Mouse (Mus musculus): ENCODE measurements around the gene Plcl2. TPM values are rescaled to one million over a fixed set of nuclear protein-coding genes. Genes with fewer than 3 reads are reported as not detected.

Plcl2 gene
- 1.0 and 1.3 TPM in 2 replicates for polyA plus RNA-seq (2015; fragmentation: Nextera tagmentation; extraction: Ambion mirVana)

DNA sequence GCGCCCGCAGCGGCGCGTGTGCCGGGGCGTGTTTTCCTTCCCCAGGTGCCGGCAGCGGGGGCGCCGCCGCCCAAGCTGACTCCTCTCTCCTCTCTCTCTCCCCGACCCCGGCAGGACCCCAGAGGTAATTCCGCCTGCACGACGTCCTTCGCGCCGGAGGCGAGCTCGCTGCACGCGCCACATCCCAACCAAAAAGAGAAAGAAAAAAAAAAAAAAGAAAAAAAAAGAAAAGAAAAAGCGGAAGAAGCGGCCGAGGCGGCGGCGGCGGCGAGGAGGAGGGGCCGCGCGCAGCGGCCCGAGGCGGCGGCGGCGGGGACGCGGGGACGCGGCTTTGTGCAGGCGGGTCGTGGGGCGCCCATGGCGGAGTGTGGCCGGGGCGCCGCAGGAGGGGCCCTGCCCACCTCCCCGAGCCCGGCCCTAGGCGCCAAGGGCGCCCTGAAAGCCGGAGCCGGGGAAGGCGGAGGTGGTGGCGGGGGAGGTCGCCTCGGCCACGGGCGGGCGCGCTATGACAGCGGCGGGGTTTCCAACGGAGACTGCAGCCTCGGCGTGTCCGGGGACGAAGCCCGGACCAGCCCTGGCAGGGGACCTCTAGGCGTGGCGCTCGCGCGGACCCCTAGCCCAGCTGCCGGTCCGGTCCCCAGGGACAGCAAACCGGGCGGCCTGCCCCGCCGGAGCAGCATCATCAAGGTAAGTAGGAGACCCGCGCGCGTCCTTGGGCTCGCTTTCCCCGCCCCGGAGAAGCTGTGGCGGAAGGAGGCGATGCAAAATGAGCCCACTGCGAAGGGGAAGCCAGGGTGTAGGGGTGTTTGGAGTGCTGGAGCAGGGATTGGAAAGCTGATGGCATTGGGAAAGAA is at the start of gene Plcl2:
Gene Plcl2, plus strand, starts transcription at position 153 of the 854 bp plus-strand sequence.
- TF ChIP-seq EP300 (IDR thresholded peaks at IDR 0.05): no peak
- no peak for TF ChIP-seq CTCF (IDR thresholded peaks at IDR 0.05)
- Histone ChIP-seq H3K4me2 (replicated peaks; ENCODE audit: low read depth, low read length) (peak within 1 kb of the TSS; percentile 89), H3K4me3 (ENCODE audit: low read depth, low read length) (peak within 1 kb of the TSS; percentile 68), H3K9me3 (ENCODE audit: low read length) (no peaks in the 10 kb centered on the region), H3K27me3 (replicated peaks; ENCODE audit: insufficient read depth, low read length) (no peaks in the 10 kb centered on the region), H3K27ac (ENCODE audit: low read length) (peak within 1 kb of the TSS; percentile 51), H3K9ac (replicated peaks; ENCODE audit: low read depth) (peak within 1 kb of the TSS; percentile 73), H3K36me3 (ENCODE audit: insufficient read depth, low read length) (no peaks in the 10 kb centered on the region), H3K4me1 (ENCODE audit: insufficient read depth, low read depth, low read length) (peaks cover 3% of the 10 kb centered on the region; the same call in 1 of the 2 replicates)
- WGBS: under 1% methylated on average over 62 of the region's 95 CpGs
- peak; percentile 45 for DNase-seq (ENCODE audit: low spot score)
- peak; percentile 52 for ATAC-seq

DNA sequence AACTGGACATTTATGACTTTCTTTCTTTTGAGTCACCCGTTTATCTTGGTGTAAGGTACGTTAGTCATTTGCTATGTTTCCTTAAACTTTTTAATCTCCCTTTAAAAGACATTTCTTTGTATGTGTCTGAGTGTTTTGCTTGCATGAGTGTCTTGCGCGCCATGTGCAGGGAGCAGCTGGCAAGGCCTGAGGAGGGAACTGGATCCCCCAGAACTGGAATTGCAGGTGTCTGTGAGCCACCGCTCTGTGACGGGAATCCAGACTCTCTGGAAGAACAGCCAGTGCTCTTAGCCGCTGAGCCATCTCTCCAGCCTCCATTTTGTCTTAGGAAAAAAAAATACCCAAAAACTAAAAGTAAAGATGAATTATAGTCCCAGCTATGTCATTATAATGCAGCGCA is 48.9 kb upstream of the Plcl2 start:
- no peak for ATAC-seq
- WGBS: 73% methylated on average over 8 of the region's 8 CpGs

DNA sequence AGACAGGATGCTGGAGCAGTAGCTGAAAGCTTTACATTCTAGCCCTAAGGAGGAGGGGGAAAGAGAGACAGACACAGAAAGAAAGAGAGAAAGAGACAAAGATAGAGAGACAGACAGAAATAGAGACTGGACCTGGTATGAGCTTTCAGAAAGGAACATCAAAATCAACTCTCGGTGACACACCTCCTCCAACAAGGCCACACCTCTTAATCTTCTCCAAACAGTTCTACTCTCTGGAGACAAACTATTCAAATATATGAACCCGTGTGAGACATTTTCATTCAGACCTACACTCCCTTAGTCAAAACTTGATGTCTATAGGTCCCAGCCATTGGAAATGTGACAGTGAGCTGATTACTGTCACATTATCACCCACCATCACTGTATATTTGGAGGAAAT is 41.8 kb upstream of the Plcl2 start:
- Histone ChIP-seq H3K9ac (replicated peaks; ENCODE audit: low read depth) (no peak overlapping the region), H3K27ac (ENCODE audit: low read length) (no peak overlapping the region), H3K27me3 (replicated peaks; ENCODE audit: insufficient read depth, low read length) (no peaks in the 10 kb centered on the region), H3K4me3 (ENCODE audit: low read depth, low read length) (no peak overlapping the region), H3K36me3 (ENCODE audit: insufficient read depth, low read length) (no peaks in the 10 kb centered on the region), H3K4me2 (replicated peaks; ENCODE audit: low read depth, low read length) (no peak overlapping the region), H3K9me3 (ENCODE audit: low read length) (no peaks in the 10 kb centered on the region), H3K4me1 (ENCODE audit: insufficient read depth, low read depth, low read length) (no peaks in the 10 kb centered on the region; the same call in 1 of the 2 replicates)
- no peak for TF ChIP-seq CTCF (IDR thresholded peaks at IDR 0.05)
- TF ChIP-seq EP300 (IDR thresholded peaks at IDR 0.05): no peak
- 83% methylated on average over 2 of the region's 2 CpGs for WGBS
- no peak for DNase-seq (ENCODE audit: low spot score)
- ATAC-seq: no peak

More for the DNA sequence above, 48.9 kb upstream of the Plcl2 start:
- Histone ChIP-seq H3K27ac (ENCODE audit: low read length) (no peak overlapping the region), H3K27me3 (replicated peaks; ENCODE audit: insufficient read depth, low read length) (no peaks in the 10 kb centered on the region), H3K9ac (replicated peaks; ENCODE audit: low read depth) (no peak overlapping the region), H3K4me2 (replicated peaks; ENCODE audit: low read depth, low read length) (no peak overlapping the region), H3K4me3 (ENCODE audit: low read depth, low read length) (no peak overlapping the region), H3K36me3 (ENCODE audit: insufficient read depth, low read length) (no peaks in the 10 kb centered on the region), H3K9me3 (ENCODE audit: low read length) (no peaks in the 10 kb centered on the region), H3K4me1 (ENCODE audit: insufficient read depth, low read depth, low read length) (no peaks in the 10 kb centered on the region)
- no peak for DNase-seq (ENCODE audit: low spot score)
- TF ChIP-seq EP300 (IDR thresholded peaks at IDR 0.05): no peak
- TF ChIP-seq CTCF (IDR thresholded peaks at IDR 0.05): no peak

DNA sequence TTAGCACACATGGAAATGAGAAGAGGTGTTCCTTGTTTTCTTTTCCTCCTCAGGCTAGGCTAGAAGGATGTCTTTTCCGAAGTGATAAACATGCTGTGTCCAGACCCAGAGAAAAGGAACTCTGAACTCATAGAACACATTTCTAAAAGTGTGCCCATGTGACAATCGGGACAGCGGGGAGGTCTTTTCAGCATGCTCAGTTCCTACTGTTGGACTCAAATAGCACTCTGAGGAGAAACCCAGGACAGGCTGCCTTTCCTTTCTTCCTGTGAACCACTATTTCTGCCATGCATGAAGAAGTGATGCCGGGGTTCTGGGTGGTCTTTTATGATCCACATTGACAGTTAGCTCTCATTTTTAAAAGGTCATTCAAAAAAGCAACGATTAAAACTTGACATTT is 40.1 kb upstream of the Plcl2 start:
- H3K4me3 ChIP-seq (ENCODE audit: low read depth, low read length): no peak overlapping the region
- no peaks in the 10 kb centered on the region for H3K9me3 ChIP-seq (ENCODE audit: low read length)
- no peak for DNase-seq (ENCODE audit: low spot score)
- no peak overlapping the region for H3K4me2 ChIP-seq (replicated peaks; ENCODE audit: low read depth, low read length)
- H3K36me3 ChIP-seq (ENCODE audit: insufficient read depth, low read length): no peaks in the 10 kb centered on the region
- H3K27me3 ChIP-seq (replicated peaks; ENCODE audit: insufficient read depth, low read length): no peaks in the 10 kb centered on the region
- ATAC-seq: no peak
- H3K27ac ChIP-seq (ENCODE audit: low read length): no peak overlapping the region
- H3K9ac ChIP-seq (replicated peaks; ENCODE audit: low read depth): no peak overlapping the region
- 85% methylated on average over 5 of the region's 5 CpGs for WGBS
- no peaks in the 10 kb centered on the region; the same call in 1 of the 2 replicates for H3K4me1 ChIP-seq (ENCODE audit: insufficient read depth, low read depth, low read length)
- TF ChIP-seq CTCF (IDR thresholded peaks at IDR 0.05) (no peak), EP300 (IDR thresholded peaks at IDR 0.05) (no peak)

DNA sequence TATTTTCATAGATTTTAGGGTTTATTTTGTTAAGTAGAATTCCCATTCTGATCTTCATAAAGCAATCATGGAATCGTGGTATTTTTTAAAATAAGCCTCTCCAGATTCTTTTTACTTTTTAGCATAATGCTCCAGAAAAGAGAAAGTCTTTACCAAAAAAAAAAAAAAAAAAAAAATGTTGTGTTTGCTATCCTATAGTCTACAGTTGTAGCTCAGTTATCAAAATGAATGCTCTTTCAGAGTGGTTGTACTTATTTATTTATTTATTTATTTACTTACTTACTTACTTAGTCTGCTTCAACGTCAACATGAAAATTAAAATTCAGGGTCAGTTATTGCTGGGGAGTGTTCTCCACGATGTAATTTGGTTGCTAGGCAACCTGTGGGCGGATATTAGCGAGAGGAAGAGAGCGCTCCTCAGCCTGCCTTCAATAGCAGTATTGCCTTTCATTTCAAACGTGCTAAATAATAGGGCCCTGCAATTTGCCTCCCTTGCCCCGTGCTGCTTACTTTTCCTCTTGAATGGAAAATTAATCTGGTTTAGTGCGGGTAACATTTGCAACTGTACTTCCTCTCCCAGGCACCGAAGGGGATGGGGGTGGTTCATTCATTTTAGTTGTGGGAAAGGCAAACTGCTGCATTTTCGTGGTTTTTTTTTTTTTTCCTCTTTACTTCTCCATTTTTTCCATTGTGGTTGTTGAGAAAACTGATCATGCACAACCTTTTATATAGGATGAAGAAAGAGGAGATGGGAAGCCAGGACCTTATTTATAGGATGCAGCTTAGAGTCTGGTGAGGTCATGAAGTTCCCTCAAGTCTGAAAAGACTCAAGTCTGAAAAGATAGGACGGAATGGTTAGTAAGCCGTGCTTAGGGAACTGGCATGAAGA is 39.4 kb upstream of the Plcl2 start:
- ATAC-seq: peak; percentile 37; the same call in 1 of the 2 replicates
- H3K9ac ChIP-seq (replicated peaks; ENCODE audit: low read depth): no peak overlapping the region; the same call in 1 of the 2 replicates

More for the DNA sequence above, 39.4 kb upstream of the Plcl2 start:
- H3K36me3 ChIP-seq (ENCODE audit: insufficient read depth, low read length): no peaks in the 10 kb centered on the region
- peak overlapping the region; percentile 83 for H3K27ac ChIP-seq (ENCODE audit: low read length)
- H3K4me3 ChIP-seq (ENCODE audit: low read depth, low read length): peak overlapping the region; percentile 24
- peak; percentile 53 for DNase-seq (ENCODE audit: low spot score)
- no peaks in the 10 kb centered on the region for H3K9me3 ChIP-seq (ENCODE audit: low read length)
- no peaks in the 10 kb centered on the region; the same call in 1 of the 2 replicates for H3K4me1 ChIP-seq (ENCODE audit: insufficient read depth, low read depth, low read length)
- peak overlapping the region; percentile 50 for H3K4me2 ChIP-seq (replicated peaks; ENCODE audit: low read depth, low read length)
- TF ChIP-seq CTCF (IDR thresholded peaks at IDR 0.05) (no peak), EP300 (IDR thresholded peaks at IDR 0.05) (no peak)
- 19% methylated on average over 13 of the region's 13 CpGs for WGBS
- H3K27me3 ChIP-seq (replicated peaks; ENCODE audit: insufficient read depth, low read length): no peaks in the 10 kb centered on the region
